Mouse (Mus musculus) retina, embryonic 14.5 days (tissue): ENCODE measurements around the gene Dcps.

Experiments used
- DNase-seq: peaks from one replicate; pipeline ENCODE4 v3.0.0-alpha.2; 2015; ENCODE audit warnings: low spot score

Dcps gene

DNA sequence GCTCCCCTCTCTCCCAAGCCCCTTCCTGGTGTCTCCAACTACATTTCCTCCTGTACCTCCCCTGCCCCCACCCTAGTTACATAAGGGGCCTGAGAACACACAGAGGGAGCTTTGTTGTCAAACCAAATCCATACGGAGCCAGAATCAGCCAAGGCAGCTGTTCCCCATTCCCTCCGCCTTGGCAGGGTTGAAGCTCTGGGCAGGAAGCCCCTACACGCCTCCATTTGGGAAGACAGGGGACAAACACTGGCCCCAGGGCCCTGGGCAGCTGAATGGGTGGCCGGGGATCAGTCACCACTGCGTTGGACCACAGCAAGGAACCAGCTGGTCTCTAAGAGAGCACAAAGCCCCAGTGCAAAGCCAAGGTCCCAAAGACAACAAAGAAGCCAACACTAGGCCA, 66.9 kb downstream of the Dcps start:
- DNase-seq, result no peak

DNA sequence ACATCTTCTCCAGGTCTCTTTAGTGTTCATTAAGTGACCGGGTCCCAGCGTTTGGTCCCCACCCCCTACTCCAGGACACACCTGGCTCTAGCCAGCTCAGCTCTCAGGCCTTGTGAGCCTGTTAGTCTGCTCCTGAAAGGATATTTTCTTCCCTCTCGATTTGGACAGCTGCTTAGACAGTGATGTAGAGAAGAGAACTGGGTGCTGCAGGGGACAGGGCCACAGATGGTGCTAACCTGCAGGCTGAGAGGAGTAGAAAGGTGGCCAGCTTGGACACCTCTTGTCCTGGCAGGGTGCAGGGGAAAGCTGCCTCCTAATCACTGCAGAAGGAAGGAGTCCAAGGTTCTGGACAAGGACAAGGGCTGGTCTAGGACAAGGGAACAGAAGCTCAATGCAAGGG, 67.8 kb downstream of the Dcps start:
- DNase-seq, result no peak

DNA sequence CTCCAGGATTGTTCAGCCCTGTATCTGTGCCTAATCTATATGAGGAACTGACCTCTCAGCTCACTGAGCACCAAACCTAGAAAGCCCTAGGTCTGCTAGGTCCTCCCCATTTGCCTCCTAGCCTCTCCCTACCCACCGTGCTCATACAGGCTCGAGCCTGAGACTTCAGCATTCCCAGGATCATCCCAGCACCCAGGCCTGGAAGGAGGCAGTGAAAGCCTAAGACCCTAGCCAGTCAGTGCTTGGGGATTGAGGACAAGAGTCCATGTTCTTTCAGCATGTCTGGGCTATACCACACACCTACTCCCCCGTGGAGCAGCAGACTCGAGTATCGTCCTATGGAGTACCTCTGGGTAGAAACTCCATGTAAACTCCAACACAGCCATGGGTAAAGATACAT, 68.5 kb downstream of the Dcps start:
- no peak for DNase-seq

DNA sequence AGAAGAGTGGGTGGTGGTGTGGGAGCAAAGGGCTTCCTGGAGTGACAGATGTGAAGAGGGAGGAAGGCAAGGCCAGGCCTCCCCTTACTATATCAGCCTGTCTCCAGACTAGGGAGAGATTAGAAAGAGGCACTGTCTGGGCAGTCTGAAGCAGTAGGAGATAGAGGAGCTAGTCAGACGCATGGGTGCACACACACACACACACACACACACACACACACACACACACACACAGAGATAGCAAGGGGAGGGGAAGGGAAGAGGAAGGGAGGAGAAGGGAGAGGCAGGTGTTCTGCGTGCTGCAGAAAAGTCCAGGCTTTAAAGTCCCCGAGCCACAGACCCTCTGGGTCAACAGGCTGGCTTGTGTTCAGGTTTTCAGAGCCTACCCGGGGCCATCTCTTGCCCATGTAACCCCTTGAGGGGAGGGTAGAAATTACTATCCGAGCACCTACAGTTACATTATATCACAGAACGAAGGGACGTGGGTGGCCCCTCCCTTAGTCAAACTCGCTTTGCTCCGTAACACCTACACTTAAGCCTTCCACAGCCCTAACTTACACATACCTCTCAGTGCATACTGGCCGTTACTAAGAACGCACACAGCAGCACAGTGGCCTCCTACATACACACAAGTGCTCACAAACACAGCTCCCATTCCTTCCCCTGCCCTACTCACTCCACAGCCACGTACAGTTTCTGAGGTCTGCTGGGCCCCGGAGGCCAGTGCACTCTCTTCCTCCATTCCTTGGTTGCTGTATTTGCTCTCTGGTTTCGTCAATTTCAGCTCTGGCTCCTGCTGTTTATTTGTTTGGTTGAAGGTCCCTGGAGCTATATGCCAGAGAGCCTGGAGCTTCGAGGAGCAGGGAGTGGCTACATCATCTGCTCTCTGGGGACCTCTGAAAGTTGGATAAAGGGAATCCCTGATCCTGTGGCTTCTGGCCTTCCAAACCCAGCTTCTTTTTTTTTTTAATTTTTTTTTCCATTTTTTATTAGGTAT, 69.7 kb downstream of the Dcps start:
- no peak for DNase-seq

DNA sequence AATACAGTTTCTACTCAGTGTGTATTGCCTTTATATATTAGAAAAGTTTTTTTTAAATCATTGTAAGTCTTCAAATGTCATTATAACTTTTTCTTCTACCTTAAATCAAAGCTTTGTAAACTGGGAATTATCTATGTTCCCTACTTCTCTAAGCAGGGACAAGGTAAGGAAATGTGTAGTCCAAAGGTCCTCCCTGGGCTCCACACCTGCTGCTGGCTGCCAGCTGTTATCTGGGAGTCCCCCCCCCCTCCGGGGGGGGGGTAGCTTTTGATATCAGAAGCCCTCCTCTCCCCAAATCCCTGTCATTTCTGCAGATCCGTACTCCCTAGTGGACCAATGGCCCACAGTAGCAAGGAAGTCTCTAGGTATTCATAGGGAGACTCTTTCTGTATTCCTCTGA, 70.4 kb downstream of the Dcps start:
- no peak for DNase-seq

DNA sequence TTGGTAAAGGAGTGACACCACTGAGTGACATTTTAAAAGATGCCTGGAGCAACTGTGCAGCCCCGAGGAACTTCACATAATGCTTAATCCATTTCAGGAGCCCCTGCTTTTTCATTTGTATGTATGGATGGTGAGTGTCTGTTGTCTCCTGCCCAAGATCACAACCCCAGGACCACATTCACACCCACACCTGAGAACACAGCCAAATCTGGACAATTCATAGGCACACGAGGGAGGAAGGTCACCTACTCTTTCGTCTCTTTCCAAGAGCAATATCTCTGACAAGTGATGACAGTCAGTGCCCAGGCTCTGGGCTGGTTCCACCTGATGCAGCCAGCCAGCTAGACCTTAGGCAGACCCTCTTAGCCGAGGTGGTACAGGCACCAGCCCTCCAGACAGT, 71.2 kb downstream of the Dcps start:
- no peak for DNase-seq

DNA sequence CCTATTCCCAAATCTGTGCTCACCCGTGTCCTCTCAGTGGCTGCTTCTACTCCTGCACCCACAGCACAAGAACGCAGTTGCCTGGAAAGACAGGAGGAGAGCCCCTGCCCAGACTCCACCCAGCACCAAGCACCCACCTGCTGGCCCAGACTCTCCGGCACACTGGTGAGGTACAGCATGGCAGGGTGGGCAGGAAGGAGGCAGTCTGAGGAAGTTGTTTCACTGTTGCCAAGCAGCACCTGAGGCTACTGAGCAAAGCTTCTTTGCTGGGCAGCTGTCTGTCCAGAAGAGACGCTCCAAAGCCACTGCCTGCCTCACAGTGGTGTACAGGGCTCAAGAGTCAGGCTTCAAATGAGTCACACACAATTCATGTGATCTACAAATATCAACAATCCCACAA, 77.1 kb downstream of the Dcps start:
- DNase-seq, result no peak

DNA sequence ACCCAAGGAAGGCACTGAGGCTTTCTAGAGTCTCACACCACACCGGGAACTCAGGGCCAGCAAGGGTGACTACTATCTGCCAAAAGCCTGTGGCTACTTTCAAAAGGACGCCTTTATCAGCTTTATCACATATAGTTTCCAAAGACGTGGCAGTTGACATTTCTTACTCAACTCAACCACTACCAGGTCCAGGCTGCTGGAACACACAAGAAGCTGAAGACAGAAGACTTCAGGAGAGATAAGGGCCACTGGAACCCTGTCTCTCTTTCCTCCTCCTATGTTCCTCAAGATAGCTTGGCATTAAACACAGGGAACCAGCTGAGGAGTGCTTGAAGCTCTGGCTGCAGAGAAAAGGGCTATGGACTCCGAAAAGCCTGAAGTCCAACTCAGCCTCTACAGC, 78.0 kb downstream of the Dcps start:
- no peak for DNase-seq

DNA sequence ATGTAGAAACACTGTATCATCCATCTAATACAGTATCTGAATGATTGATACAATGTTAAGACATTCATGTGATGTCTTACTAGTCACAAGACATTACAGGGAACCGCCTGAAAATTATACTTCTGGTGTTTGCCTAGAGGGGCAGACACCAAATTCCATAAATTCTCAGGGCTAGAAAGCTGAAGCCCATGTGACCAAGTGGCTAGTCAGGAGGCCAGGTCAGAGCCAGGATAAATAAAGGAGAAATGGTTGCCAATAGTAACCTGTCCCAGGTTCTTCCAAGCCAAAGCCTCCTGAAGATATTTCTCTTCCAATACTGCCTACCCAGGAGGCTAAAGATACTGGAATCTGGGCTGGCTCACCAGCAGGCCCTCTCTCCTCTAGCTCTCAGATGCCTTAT, 80.1 kb downstream of the Dcps start:
- DNase-seq, result no peak

DNA sequence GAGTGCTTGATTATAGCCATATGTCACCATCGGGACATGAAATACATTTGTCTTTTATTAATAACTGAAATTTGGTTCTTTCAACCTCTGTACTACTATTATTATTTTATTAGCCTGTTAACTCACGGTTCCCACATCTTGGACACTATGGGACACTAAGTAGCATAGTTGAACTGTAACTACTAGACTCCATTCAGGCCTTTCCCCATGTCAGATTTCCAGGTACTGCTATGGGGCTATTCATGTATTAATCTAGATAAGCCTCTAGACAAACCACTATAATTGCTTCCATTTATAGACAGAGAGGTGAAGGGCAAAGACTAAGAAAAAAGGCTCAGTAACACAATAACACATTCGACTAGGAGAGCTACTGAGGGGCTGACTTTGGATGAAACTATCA, 82.5 kb downstream of the Dcps start:
- DNase-seq, result no peak

DNA sequence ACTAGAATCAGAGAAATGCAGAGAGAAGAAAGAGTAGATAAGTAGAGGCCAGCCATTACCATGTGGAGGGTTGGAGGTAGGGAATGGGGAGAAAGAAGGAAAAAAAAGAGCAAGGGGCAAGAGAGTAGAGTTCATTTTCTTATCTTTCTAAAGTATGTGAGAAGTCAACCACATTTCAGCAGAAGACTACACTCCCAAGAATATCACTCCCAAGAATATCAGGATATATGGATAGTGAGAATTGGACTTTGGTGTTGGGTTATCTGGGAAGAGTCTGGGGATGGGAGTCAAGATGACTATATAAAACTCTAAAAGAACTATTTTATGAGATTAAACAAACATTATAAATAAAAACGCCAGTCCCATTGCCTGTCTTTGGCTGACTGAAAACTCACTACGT, 83.0 kb downstream of the Dcps start:
- no peak for DNase-seq
